Mouse (Mus musculus) MEL (cell line): Measurements from ENCODE around the gene Vmp1. TPM values are rescaled to one million over a fixed set of nuclear protein-coding genes. Genes with fewer than 3 reads are reported as not detected.

Source experiments
- DNase-seq: peaks from one replicate; pipeline ENCODE4 v3.0.0; 2011; ENCODE audit warnings: low read depth, low spot score
- H3K27ac ChIP-seq: 2 replicates; pipeline ENCODE4 v1.5.1; 2012; ENCODE audit warnings: low read depth, mild to moderate bottlenecking, control low read depth, low read length, moderate library complexity; ENCODE audit not compliant: control insufficient read depth
- H3K27me3 ChIP-seq, 2 experiments: fragments of 150-350 bp in 1 of 2; sonication (generic) in 1 of 2; 2 replicates each; pipeline ENCODE4 v1.6.1; 2012; ENCODE audit warnings: low read length in 2 of 2, mild to moderate bottlenecking in 2 of 2, improper control_type of control experiment in 1 of 2, moderate library complexity in 1 of 2; ENCODE audit not compliant: insufficient read depth in 2 of 2, control insufficient read depth in 1 of 2
- H3K36me3 ChIP-seq, 2 experiments: 2 replicates each; pipeline ENCODE4 v1.6.1; 2012 to 2014; ENCODE audit warnings: low read length in 2 of 2, improper control_type of control experiment in 1 of 2, inconsistent platforms in 1 of 2, mild to moderate bottlenecking in 1 of 2; ENCODE audit not compliant: insufficient read depth in 2 of 2, control insufficient read depth in 1 of 2
- H3K4me1 ChIP-seq, 2 experiments: fragments of 150-350 bp in 1 of 2; sonication (generic) in 1 of 2; 2 replicates each; pipeline ENCODE4 v1.6.1; 2012; ENCODE audit warnings: low read length in 2 of 2, improper control_type of control experiment in 1 of 2, mild to moderate bottlenecking in 1 of 2; ENCODE audit not compliant: insufficient read depth in 2 of 2, control insufficient read depth in 1 of 2
- H3K4me3 ChIP-seq, 2 experiments: fragments of 150-350 bp in 1 of 2; sonication (generic) in 1 of 2; 2 replicates each; pipeline ENCODE4 v1.5.1; 2012; ENCODE audit warnings: low read depth in 2 of 2, low read length in 2 of 2, mild to moderate bottlenecking in 2 of 2, moderate library complexity in 2 of 2, control low read depth in 1 of 2, improper control_type of control experiment in 1 of 2; ENCODE audit not compliant: control insufficient read depth in 1 of 2, insufficient read depth in 1 of 2
- H3K79me2 ChIP-seq: 2 replicates; pipeline ENCODE4 v1.6.1; 2012; ENCODE audit warnings: mild to moderate bottlenecking, low read length, moderate library complexity; ENCODE audit not compliant: control insufficient read depth, poor library complexity, insufficient read depth
- H3K9ac ChIP-seq: 2 replicates; pipeline ENCODE4 v1.6.1; 2012; ENCODE audit warnings: low read depth, mild to moderate bottlenecking, control low read depth, low read length, moderate library complexity; ENCODE audit not compliant: control insufficient read depth, poor library complexity, severe bottlenecking
- H3K9me3 ChIP-seq: fragments of 150-350 bp; sonication (generic); replicated peaks from 2 replicates; pipeline ENCODE4 v1.6.1; 2012; ENCODE audit warnings: mild to moderate bottlenecking, low read length, improper control_type of control experiment, moderate library complexity; ENCODE audit not compliant: insufficient read depth
- CHD1 ChIP-seq: IDR thresholded peaks from 2 replicates; pipeline ENCODE4 v1.6.1; 2012; ENCODE audit warnings: low read depth, mild to moderate bottlenecking, inconsistent platforms, low read length, improper control_type of control experiment
- CHD2 ChIP-seq: IDR thresholded peaks from 2 replicates; pipeline ENCODE4 v1.6.1; 2011; ENCODE audit warnings: low read length, improper control_type of control experiment
- CTCF ChIP-seq, 3 experiments: IDR thresholded peaks in 2 of 3; conservative IDR thresholded peaks in 1 of 3; 2 replicates each; pipeline ENCODE4 v1.5.1; 2011 to 2012; ENCODE audit warnings: low read length in 3 of 3, low read depth in 2 of 3, mild to moderate bottlenecking in 2 of 3, improper control_type of control experiment in 1 of 3, inconsistent platforms in 1 of 3, mixed read lengths in 1 of 3, moderate library complexity in 1 of 3; ENCODE audit not compliant: control insufficient read depth in 1 of 3, insufficient read depth in 1 of 3, poor library complexity in 1 of 3, severe bottlenecking in 1 of 3
- E2F4 ChIP-seq: IDR thresholded peaks from 2 replicates; pipeline ENCODE4 v1.6.1; 2011; ENCODE audit warnings: low read depth, low read length, improper control_type of control experiment, borderline replicate concordance
- ELF1 ChIP-seq: IDR thresholded peaks from 2 replicates; pipeline ENCODE4 v1.6.1; 2014; ENCODE audit warnings: low read depth, mild to moderate bottlenecking, inconsistent platforms, low read length, improper control_type of control experiment, moderate library complexity
- EP300 ChIP-seq, 2 experiments: IDR thresholded peaks; 2 replicates each; pipeline ENCODE4 v1.6.1; 2011; ENCODE audit warnings: improper control_type of control experiment in 2 of 2, low read length in 2 of 2, low read depth in 1 of 2, mild to moderate bottlenecking in 1 of 2
- ETS1 ChIP-seq: IDR thresholded peaks from 2 replicates; pipeline ENCODE4 v1.6.1; 2012; ENCODE audit warnings: low read depth, mild to moderate bottlenecking, inconsistent platforms, low read length, improper control_type of control experiment, moderate library complexity
- GABPA ChIP-seq: IDR thresholded peaks from 2 replicates; pipeline ENCODE4 v1.6.1; 2012; ENCODE audit warnings: low read depth, mild to moderate bottlenecking, inconsistent platforms, low read length, improper control_type of control experiment, moderate library complexity
- GATA1 ChIP-seq: IDR thresholded peaks from 2 replicates; pipeline ENCODE4 v1.6.1; 2011; ENCODE audit warnings: low read depth, low read length, improper control_type of control experiment
- JUND ChIP-seq: IDR thresholded peaks from 2 replicates; pipeline ENCODE4 v1.6.1; 2011; ENCODE audit warnings: low read depth, mild to moderate bottlenecking, improper control_type of control experiment, low read length
- KAT2A ChIP-seq: conservative IDR thresholded peaks from 2 replicates; pipeline ENCODE4 v1.6.1; 2012; ENCODE audit warnings: low read depth, low read length, improper control_type of control experiment, inconsistent platforms
- MAFK ChIP-seq: IDR thresholded peaks from 2 replicates; pipeline ENCODE4 v1.6.1; 2011; ENCODE audit warnings: low read depth, mild to moderate bottlenecking, low read length, improper control_type of control experiment, borderline replicate concordance
- MAX ChIP-seq: IDR thresholded peaks from 2 replicates; pipeline ENCODE4 v1.6.1; 2011; ENCODE audit warnings: low read length, improper control_type of control experiment
- MXI1 ChIP-seq: IDR thresholded peaks from 2 replicates; pipeline ENCODE4 v1.6.1; 2011; ENCODE audit warnings: mild to moderate bottlenecking, low read depth, low read length, improper control_type of control experiment
- MYB ChIP-seq: IDR thresholded peaks from 2 replicates; pipeline ENCODE4 v1.6.1; 2011; ENCODE audit warnings: mild to moderate bottlenecking, low read depth, low read length, improper control_type of control experiment
- MYC ChIP-seq: IDR thresholded peaks from 2 replicates; pipeline ENCODE4 v1.6.1; 2011; ENCODE audit warnings: low read depth, mild to moderate bottlenecking, low read length, improper control_type of control experiment, moderate library complexity
- NELFE ChIP-seq: IDR thresholded peaks from 2 replicates; pipeline ENCODE4 v1.6.1; 2011; ENCODE audit warnings: low read depth, low read length, improper control_type of control experiment
- NRF1 ChIP-seq: IDR thresholded peaks from 2 replicates; pipeline ENCODE4 v1.6.1; 2014; ENCODE audit warnings: low read depth, mild to moderate bottlenecking, inconsistent platforms, low read length, improper control_type of control experiment, moderate library complexity; ENCODE audit not compliant: poor library complexity, insufficient read depth, severe bottlenecking
- POLR2A ChIP-seq, 2 experiments: IDR thresholded peaks; 2 replicates each; pipeline ENCODE4 v1.6.1; 2011 to 2012; ENCODE audit warnings: low read length in 2 of 2, mild to moderate bottlenecking in 2 of 2, control low read depth in 1 of 2, improper control_type of control experiment in 1 of 2, low read depth in 1 of 2, moderate library complexity in 1 of 2; ENCODE audit not compliant: control insufficient read depth in 1 of 2, insufficient read depth in 1 of 2, poor library complexity in 1 of 2
- POLR2AphosphoS2 ChIP-seq: IDR thresholded peaks from 2 replicates; pipeline ENCODE4 v1.6.1; 2011; ENCODE audit warnings: low read length, improper control_type of control experiment
- RAD21 ChIP-seq: IDR thresholded peaks from 2 replicates; pipeline ENCODE4 v1.6.1; 2011; ENCODE audit warnings: mild to moderate bottlenecking, low read depth, low read length, improper control_type of control experiment
- RCOR1 ChIP-seq: IDR thresholded peaks from 2 replicates; pipeline ENCODE4 v1.6.1; 2012; ENCODE audit warnings: low read depth, mild to moderate bottlenecking, inconsistent platforms, low read length, improper control_type of control experiment
- SIN3A ChIP-seq: IDR thresholded peaks from 2 replicates; pipeline ENCODE4 v1.6.1; 2012; ENCODE audit warnings: low read length, improper control_type of control experiment, inconsistent platforms
- SMC3 ChIP-seq: IDR thresholded peaks from 2 replicates; pipeline ENCODE4 v1.6.1; 2011; ENCODE audit warnings: low read depth, low read length, improper control_type of control experiment
- TAL1 ChIP-seq: IDR thresholded peaks from 2 replicates; pipeline ENCODE4 v1.6.1; 2012; ENCODE audit warnings: mild to moderate bottlenecking, inconsistent platforms, low read length, moderate library complexity, mixed read lengths
- TCF12 ChIP-seq: IDR thresholded peaks from 2 replicates; pipeline ENCODE4 v1.6.1; 2014; ENCODE audit warnings: low read depth, mild to moderate bottlenecking, inconsistent platforms, low read length, improper control_type of control experiment, moderate library complexity
- UBTF ChIP-seq: IDR thresholded peaks from 2 replicates; pipeline ENCODE4 v1.6.1; 2012; ENCODE audit warnings: low read depth, mild to moderate bottlenecking, inconsistent platforms, low read length, improper control_type of control experiment, moderate library complexity, borderline replicate concordance; ENCODE audit not compliant: insufficient read depth
- USF1 ChIP-seq: IDR thresholded peaks from 2 replicates; pipeline ENCODE4 v1.6.1; 2014; ENCODE audit warnings: low read depth, mild to moderate bottlenecking, inconsistent platforms, low read length, improper control_type of control experiment, moderate library complexity
- USF2 ChIP-seq, 2 experiments: IDR thresholded peaks; 2 replicates each; pipeline ENCODE4 v1.6.1; 2011 to 2012; ENCODE audit warnings: improper control_type of control experiment in 2 of 2, low read length in 2 of 2, borderline replicate concordance in 1 of 2, inconsistent platforms in 1 of 2, low read depth in 1 of 2, mild to moderate bottlenecking in 1 of 2; ENCODE audit not compliant: insufficient read depth in 1 of 2
- ZC3H11A ChIP-seq: IDR thresholded peaks from 2 replicates; pipeline ENCODE4 v1.6.1; 2012; ENCODE audit warnings: low read depth, mild to moderate bottlenecking, inconsistent platforms, low read length, improper control_type of control experiment
- ZKSCAN1 ChIP-seq: IDR thresholded peaks from 2 replicates; pipeline ENCODE4 v1.6.1; 2012; ENCODE audit warnings: low read depth, mild to moderate bottlenecking, inconsistent platforms, low read length, improper control_type of control experiment, moderate library complexity
- ZMIZ1 ChIP-seq: IDR thresholded peaks from 2 replicates; pipeline ENCODE4 v1.6.1; 2012; ENCODE audit warnings: low read depth, mild to moderate bottlenecking, inconsistent platforms, low read length, improper control_type of control experiment, moderate library complexity
- ZNF384 ChIP-seq: IDR thresholded peaks from 2 replicates; pipeline ENCODE4 v1.6.1; 2012; ENCODE audit warnings: low read depth, mild to moderate bottlenecking, inconsistent platforms, low read length, improper control_type of control experiment
- polyA plus RNA-seq, 2 experiments: library from polyadenylated mRNA; stranded (reverse) in 1 of 2; unstranded in 1 of 2; fragments of >175 nt in 1 of 2; fragments of >200 nt in 1 of 2; gene quantifications; 2 replicates each; pipeline versions ENCODE4 v1.2.1 to v1.2.4; 2012; ENCODE audit warnings: low replicate concordance in 2 of 2, low read depth in 1 of 2; ENCODE audit not compliant: insufficient read length in 2 of 2, insufficient read depth in 1 of 2, missing spikeins in 1 of 2
- total RNA-seq: library from RNA; depleted of rRNA; stranded (reverse); fragments of 300-350 nt; gene quantifications from 2 replicates; pipeline ENCODE4 v1.2.3, GENCODE M21; 2012

Gene Vmp1
- total and polyA plus RNA-seq, 3 experiments = 61.8 to 94.9 TPM; not detected in 1

DNA sequence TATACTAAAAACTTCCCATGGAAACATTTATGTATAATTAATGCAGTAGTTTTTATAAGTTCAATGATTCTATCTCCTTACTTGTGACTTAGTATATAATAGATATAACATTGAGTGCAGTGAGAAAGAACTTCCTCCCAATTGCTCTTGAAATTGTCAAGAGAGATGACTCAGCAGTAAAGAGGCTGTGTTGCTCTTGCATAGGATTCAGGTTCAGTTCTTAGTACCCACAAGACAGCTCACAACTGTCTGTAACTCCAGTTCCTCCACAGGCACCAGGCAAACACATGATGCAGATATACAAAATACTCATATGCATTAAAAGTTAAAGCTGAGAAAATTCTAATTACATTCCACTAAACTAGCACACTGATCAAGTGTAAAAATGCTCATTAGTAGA lies 25.8 kb downstream of the Vmp1 start (continued):
- TF ChIP-seq SIN3A (peak; percentile 59), RAD21 (no peak)

DNA sequence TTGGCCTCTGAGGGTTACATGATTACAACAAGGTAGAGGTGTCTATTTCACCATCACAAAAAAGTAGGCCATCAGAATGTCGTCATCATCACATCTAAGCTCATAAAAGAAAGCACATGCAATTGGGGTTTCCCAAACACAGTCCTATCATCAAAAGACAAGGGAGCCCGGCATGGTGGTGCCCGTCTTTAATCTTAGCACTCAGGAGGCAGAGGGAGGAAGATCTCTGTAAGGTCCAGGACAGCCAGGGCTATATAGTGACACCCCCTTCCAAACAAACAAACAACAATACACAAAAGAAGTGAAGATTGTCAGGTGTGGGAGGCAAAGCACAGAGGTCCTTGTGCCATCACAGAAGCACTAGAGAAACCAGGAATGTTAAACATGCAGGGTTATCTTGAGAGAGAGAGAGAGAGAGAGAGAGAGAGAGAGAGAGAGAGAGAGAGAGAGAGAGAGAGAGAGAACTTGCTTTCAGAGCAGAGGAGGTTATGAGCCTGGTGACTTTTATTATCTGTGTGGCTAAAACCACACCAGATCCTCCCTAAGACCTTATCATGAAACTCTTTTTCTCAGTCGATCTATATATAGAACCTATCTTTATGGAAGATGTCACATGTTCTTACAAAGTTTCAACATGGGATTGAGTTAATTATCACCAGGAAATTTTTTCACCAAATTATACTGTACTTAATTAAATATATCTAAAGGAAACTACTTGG lies 26.6 kb downstream of the Vmp1 start:
- peak overlapping the region; percentile 0 for H3K9ac ChIP-seq
- no peaks in the 10 kb centered on the region for H3K27me3 ChIP-seq
- H3K9me3 ChIP-seq = no peaks in the 10 kb centered on the region
- H3K36me3 ChIP-seq = peaks cover 16 to 26% of the 10 kb centered on the region in 2 experiments
- no peak overlapping the region for H3K4me3 ChIP-seq
- H3K27ac ChIP-seq = peak overlapping the region; percentile 83
- H3K4me1 ChIP-seq = peaks cover 10 to 26% of the 10 kb centered on the region in 2 experiments
- no peaks in the 10 kb centered on the region; the same call in 1 of the 2 replicates for H3K79me2 ChIP-seq
- peak; percentile 53 for DNase-seq
- TF ChIP-seq MYC (peak; percentile 73; the same call in 1 of the 2 replicates), ZNF384 (no peak), GABPA (peak; percentile 22; the same call in 1 of the 2 replicates), CHD1 (no peak), KAT2A (no peak), ZC3H11A (no peak), MAX (0 out of 2 replicates have a peak, but pooled peaks have one; percentile 46), USF2 (IDR thresholded peaks at IDR 0.05; ENCODE audit: borderline replicate concordance in 1 of 2, insufficient read depth in 1 of 2, low read depth in 1 of 2, low read length in 2 of 2) (0 out of 4 replicates have a peak, but pooled peaks of 1 of the 2 experiments have one; percentile 15), ZKSCAN1 (no peak), MAFK (0 out of 2 replicates have a peak, but pooled peaks have one; percentile 48), RAD21 (no peak), CHD2 (no peak), ELF1 (no peak), TAL1 (no peak), GATA1 (peak; percentile 85), ETS1 (peak; percentile 92), CTCF (IDR thresholded peaks at IDR 0.05 in 2 of 3, conservative IDR thresholded peaks at IDR 0.05 in 1 of 3; ENCODE audit: control insufficient read depth in 1 of 3, insufficient read depth in 1 of 3, low read depth in 2 of 3, low read length in 3 of 3, poor library complexity in 1 of 3, severe bottlenecking in 1 of 3) (no peak), SIN3A (peak; percentile 63), MXI1 (peak; percentile 66; the same call in 1 of the 2 replicates), USF1 (peak; percentile 83), RCOR1 (peak; percentile 78; the same call in 1 of the 2 replicates), POLR2A (IDR thresholded peaks at IDR 0.05; ENCODE audit: control insufficient read depth in 1 of 2, insufficient read depth in 1 of 2, low read depth in 1 of 2, low read length in 2 of 2, poor library complexity in 1 of 2) (no peak), NELFE (no peak), EP300 (IDR thresholded peaks at IDR 0.05; ENCODE audit: low read depth in 1 of 2, low read length in 2 of 2) (peak; percentile 73 to 79), JUND (peak; percentile 99), E2F4 (no peak), MYB (no peak), ZMIZ1 (no peak), SMC3 (no peak), UBTF (no peak), POLR2AphosphoS2 (no peak), TCF12 (peak; percentile 80), NRF1 (no peak)
